Mouse (Mus musculus) limb, embryonic 15.5 days (tissue): ENCODE data around the gene Col19a1. TPM values are rescaled to one million over a fixed set of nuclear protein-coding genes. Genes with fewer than 3 reads are reported as not detected.

Source experiments
- polyA plus RNA-seq: library from polyadenylated mRNA; unstranded; fragments of >200 nt; fragmentation: Nextera tagmentation; extraction: Ambion mirVana; gene quantifications from 2 replicates; pipeline ENCODE4 v1.2.1, GENCODE M21; 2015

Col19a1 gene
- polyA plus RNA-seq, 1 experiment from 2014 or later = 6.0 TPM

Other genes starting within 250 kb of the Col19a1 start
- gene Lmbrd1, start 91.2 kb upstream of the Col19a1 start, polyA plus RNA-seq = 28.1 and 34.3 TPM in 2 replicates